Mouse (Mus musculus) left cerebral cortex, postnatal 4 days (tissue): Measurements from ENCODE around the gene Pax8. TPM values are rescaled to one million over a fixed set of nuclear protein-coding genes. Genes with fewer than 3 reads are reported as not detected.

Experiments
- DNase-seq: peaks from one replicate; pipeline ENCODE4 v3.0.0-alpha.2; 2022
- intact Hi-C: fragments of 180-260 bp; cut with DNase I; formaldehyde crosslinking; loops from one replicate; pipeline ENCODE4 v1.15.1; 2025
- total RNA-seq, 2 experiments: library from RNA; stranded (reverse); gene quantifications; 2 replicates each; pipeline ENCODE4 v1.2.3; 2021

Pax8 gene
- not detected for total RNA-seq

- intact Hi-C loops = no loop called here
- no peak for DNase-seq
Measured at GRCm38 (mm10) chr2:24475420-24475819, at the start of gene Pax8. Gene Pax8, minus strand, starts transcription at chr2:24475599.

- intact Hi-C loops = no loop called here
- DNase-seq = peak; percentile 75
Measured at GRCm38 (mm10) chr2:24521430-24522226, 46.2 kb upstream of the Pax8 start.

- intact Hi-C loops = no loop called here
- DNase-seq = peak; percentile 11
Measured at GRCm38 (mm10) chr2:24520576-24521272, 45.3 kb upstream of the Pax8 start.

GRCm38 (mm10) chr2:24516946-24517345, 41.5 kb upstream of the Pax8 start:
- intact Hi-C loops = no loop called here
- DNase-seq = no peak

GRCm38 (mm10) chr2:24507359-24507758, 32.0 kb upstream of the Pax8 start:
- DNase-seq = peak; percentile 36
- intact Hi-C loops = no loop called here

GRCm38 (mm10) chr2:24502963-24503471, 27.6 kb upstream of the Pax8 start:
- peak; percentile 36 for DNase-seq
- intact Hi-C loops = no loop called here

- no peak for DNase-seq
- intact Hi-C loops = no loop called here
Measured at GRCm38 (mm10) chr2:24500921-24501320, 25.5 kb upstream of the Pax8 start.

- DNase-seq = no peak
- intact Hi-C loops = no loop called here
Measured at GRCm38 (mm10) chr2:24490564-24490963, 15.2 kb upstream of the Pax8 start.

GRCm38 (mm10) chr2:24488660-24489059, 13.3 kb upstream of the Pax8 start:
- intact Hi-C loops = no loop called here
- DNase-seq = no peak

- intact Hi-C loops = no loop called here
- DNase-seq = no peak
Measured at GRCm38 (mm10) chr2:24487056-24487825, 11.8 kb upstream of the Pax8 start.

- intact Hi-C loops = no loop called here
Measured at GRCm38 (mm10) chr2:24485398-24485797, 10.0 kb upstream of the Pax8 start.

GRCm38 (mm10) chr2:24479906-24480305, 4.5 kb upstream of the Pax8 start:
- no peak for DNase-seq
- intact Hi-C loops = no loop called here

More at GRCm38 (mm10) chr2:24485398-24485797, 10.0 kb upstream of the Pax8 start:
- DNase-seq = no peak

- no peak for DNase-seq
- intact Hi-C loops = no loop called here
Measured at GRCm38 (mm10) chr2:24479151-24479550, 3.8 kb upstream of the Pax8 start.

- intact Hi-C loops = no loop called here
- DNase-seq = no peak
Measured at GRCm38 (mm10) chr2:24478611-24479010, 3.2 kb upstream of the Pax8 start.

- DNase-seq = no peak
- intact Hi-C loops = no loop called here
Measured at GRCm38 (mm10) chr2:24474514-24475378, 653 bp downstream of the Pax8 start.

GRCm38 (mm10) chr2:24473641-24474511, 1.5 kb downstream of the Pax8 start:
- intact Hi-C loops = no loop called here
- DNase-seq = no peak

GRCm38 (mm10) chr2:24472677-24473076, 2.7 kb downstream of the Pax8 start:
- DNase-seq = no peak
- intact Hi-C loops = no loop called here

GRCm38 (mm10) chr2:24472111-24472510, 3.3 kb downstream of the Pax8 start:
- no peak for DNase-seq
- intact Hi-C loops = no loop called here

GRCm38 (mm10) chr2:24469102-24469501, 6.3 kb downstream of the Pax8 start:
- intact Hi-C loops = no loop called here

More at GRCm38 (mm10) chr2:24469102-24469501, 6.3 kb downstream of the Pax8 start:
- no peak for DNase-seq
